Comparison of ENCODE assay signal across 13 mouse cellular contexts in genomic region chr10:128917400-128917799, GRCm38 (mm10). TPM values are rescaled to one million over a fixed set of nuclear protein-coding genes. Genes with fewer than 3 reads are reported as not detected.
"Had no signal": no experiment of that assay in that cellular context is flagged by ENCODE, and none has a peak within 500 bp of the region (broad histone marks: within the 10 kb centered on the region; RNA-seq: fewer than 3 reads in every experiment).

No protein-coding gene starts in this region.

- ATAC-seq: midbrain, embryonic 15.5 days had no signal

- H3K27me3 ChIP-seq: kidney, embryonic 15.5 days; liver, embryonic 13.5 days; midbrain, embryonic 15.5 days had no signal

- H3K27ac ChIP-seq: kidney, embryonic 15.5 days; left cerebral cortex, adult 2 months; liver, embryonic 13.5 days; midbrain, embryonic 12.5 days; midbrain, embryonic 15.5 days had no signal

- DNase-seq: kidney, postnatal 10 days; kidney, postnatal 36 days; layer of hippocampus, postnatal 36 days; liver, embryonic 13.5 days; lung, adult 2 months; lung, postnatal 14 days; lung, postnatal 4 days; thymus, postnatal 25 days had no signal

- H3K4me3 ChIP-seq: kidney, embryonic 15.5 days; left cerebral cortex, adult 2 months; liver, embryonic 13.5 days; midbrain, embryonic 12.5 days; midbrain, embryonic 15.5 days had no signal

- H3K9me3 ChIP-seq: kidney, embryonic 15.5 days; liver, embryonic 13.5 days; midbrain, embryonic 12.5 days; midbrain, embryonic 15.5 days had no signal

- H3K4me2 ChIP-seq: kidney, embryonic 15.5 days; liver, embryonic 13.5 days; midbrain, embryonic 12.5 days; midbrain, embryonic 15.5 days had no signal

- H3K36me3 ChIP-seq: midbrain, embryonic 15.5 days had no signal

- H3K9ac ChIP-seq: kidney, embryonic 15.5 days; liver, embryonic 13.5 days; midbrain, embryonic 15.5 days had no signal

RNA-seq across cellular contexts. Expression of gene Gdf11, which starts 25.9 kb away (rescaled TPM):
- total RNA-seq: megakaryocyte progenitor cell, adult 5-6 weeks had no signal
